Mouse (Mus musculus) testis, adult 2 months (tissue): Measurements from ENCODE around the gene Gstm1.

ENCODE experiments used
- CTCF ChIP-seq: fragments of 200-500 bp; IDR thresholded peaks from 2 replicates; pipeline ENCODE4 v1.5.1; 2012; ENCODE audit warnings: low read depth, mild to moderate bottlenecking, inconsistent platforms, low read length, moderate library complexity; ENCODE audit not compliant: control insufficient read depth, insufficient read depth, insufficient replicate concordance
- POLR2A ChIP-seq: fragments of 200-500 bp; IDR thresholded peaks from 2 replicates; pipeline ENCODE4 v1.6.1; 2012; ENCODE audit warnings: low read depth, mild to moderate bottlenecking, inconsistent platforms, low read length, moderate library complexity; ENCODE audit not compliant: control insufficient read depth

DNA sequence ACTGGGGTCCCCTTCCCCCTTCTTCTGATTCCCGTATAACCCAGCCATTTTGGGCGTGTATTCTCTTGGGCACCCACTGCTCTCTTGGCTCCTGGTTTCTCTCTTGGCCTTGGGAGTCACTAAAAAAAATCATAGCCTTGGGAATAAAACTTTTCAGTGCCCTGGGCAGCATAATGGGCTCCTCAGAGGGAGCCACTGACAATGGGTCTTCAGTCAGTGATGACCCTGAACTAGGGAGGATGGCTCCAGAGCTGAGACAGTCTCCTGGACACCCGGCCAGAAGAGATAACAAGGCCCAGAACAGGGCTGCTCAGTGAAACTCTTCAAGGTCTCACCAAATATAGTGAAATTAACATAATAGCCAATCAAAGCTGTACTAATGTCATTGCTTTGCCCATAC lies 19.2 kb downstream of the Gstm1 start:
- TF ChIP-seq POLR2A, result no peak
- no peak for TF ChIP-seq CTCF
